Comparison of ENCODE assay signal across 8 mouse cellular contexts in the genomic region with DNA sequence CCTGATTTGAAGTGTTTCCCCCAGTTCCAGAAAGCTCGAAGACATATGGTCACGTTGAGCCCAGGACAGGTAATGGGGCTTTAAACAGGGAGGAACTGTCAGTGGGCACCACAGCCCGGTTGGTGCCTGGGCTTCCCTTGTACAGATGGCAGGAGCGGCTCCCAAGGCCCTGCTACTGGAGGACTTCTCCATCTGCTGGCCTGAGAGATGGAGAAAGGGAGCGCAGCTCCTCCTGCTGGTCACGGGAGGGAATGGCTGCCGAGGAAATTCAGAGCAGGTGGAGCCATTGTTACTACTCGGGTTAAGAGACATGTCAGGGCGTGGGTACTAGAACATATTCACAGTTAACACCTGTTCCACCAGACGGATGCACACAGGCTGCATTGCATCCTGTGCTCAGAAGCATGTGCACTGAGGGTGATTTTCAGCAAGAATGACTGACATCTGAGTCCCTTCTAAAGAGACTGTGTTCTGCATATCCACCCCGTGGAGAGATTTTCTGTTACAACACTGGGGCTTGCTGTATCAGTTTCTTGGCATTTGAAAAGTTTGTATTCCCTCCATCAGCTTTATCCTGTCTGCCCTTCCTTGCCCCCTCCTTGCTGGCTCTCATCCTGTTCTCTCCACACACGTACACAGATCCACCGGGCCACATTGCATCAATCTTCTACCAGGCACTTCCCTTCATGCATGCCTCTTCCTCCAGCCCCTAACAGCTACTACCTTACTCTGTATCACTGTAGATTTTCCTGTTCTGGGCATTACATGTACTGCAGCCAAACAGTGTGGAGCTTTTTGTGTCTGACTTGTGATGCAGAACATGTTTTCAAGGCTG. TPM values are rescaled to one million over a fixed set of nuclear protein-coding genes. Genes with fewer than 3 reads are reported as not detected.
DNase-seq lines count a peak whose midpoint lies in the region; ATAC-seq and TF ChIP-seq lines count a peak whose summit lies in the region.

No protein-coding gene starts in this region.

- WGBS in forebrain, embryonic 10.5 days: 46% methylated on average over 13 of the region's 13 CpGs
- WGBS in liver, embryonic 15.5 days (ENCODE audit: insufficient replicate concordance): 29% methylated on average over 13 of the region's 13 CpGs
- WGBS in neural tube, embryonic 14.5 days: 35% methylated on average over 13 of the region's 13 CpGs

- no peak overlapping the region for H3K4me3 ChIP-seq in forebrain, embryonic 10.5 days
- H3K4me3 ChIP-seq in liver, embryonic 15.5 days (replicated peaks): no peak overlapping the region
- no peak overlapping the region for H3K4me3 ChIP-seq in neural tube, embryonic 14.5 days (ENCODE audit: low read depth, low read length)
- H3K4me3 ChIP-seq in testis, adult 2 months (ENCODE audit: control insufficient read depth, low read depth, low read length): no peak overlapping the region; the same call in 1 of the 2 replicates

- ATAC-seq in CD4-positive, CD25-positive, alpha-beta regulatory T cell, adult 4 months: peak; percentile 96
- peak; percentile 73 for ATAC-seq in liver, embryonic 15.5 days (ENCODE audit: insufficient read depth)
- ATAC-seq in neural tube, embryonic 14.5 days (ENCODE audit: low read depth): peak; percentile 91

- peaks cover 42% of the 10 kb centered on the region for H3K36me3 ChIP-seq in forebrain, embryonic 10.5 days (replicated peaks)
- peaks cover 88% of the 10 kb centered on the region for H3K36me3 ChIP-seq in liver, embryonic 15.5 days (replicated peaks)
- H3K36me3 ChIP-seq in neural tube, embryonic 14.5 days (ENCODE audit: control insufficient read depth, insufficient read depth, low read length): peaks cover 5% of the 10 kb centered on the region
- H3K36me3 ChIP-seq in testis, adult 2 months (ENCODE audit: control insufficient read depth, insufficient read depth, low read length): no peaks in the 10 kb centered on the region; the same call in 1 of the 2 replicates

- H3K9ac ChIP-seq in liver, embryonic 15.5 days: no peak overlapping the region
- H3K9ac ChIP-seq in neural tube, embryonic 14.5 days (replicated peaks; ENCODE audit: low read depth, low read length): no peak overlapping the region

- DNase-seq in brain, embryonic 18.5 days (ENCODE audit: low read depth, low spot score): peak; percentile 14
- peak; percentile 79 for DNase-seq in forebrain, embryonic 10.5 days (ENCODE audit: extremely low spot score, low spot score)
- peak; percentile 87 to 91 for DNase-seq in heart, postnatal 10 days
- DNase-seq in kidney, postnatal 4 days: peak; percentile 86 to 88

- peak; percentile 92; the same call in 1 of the 2 replicates for TF ChIP-seq CTCF in testis, adult 2 months (IDR thresholded peaks at IDR 0.05; ENCODE audit: control insufficient read depth, insufficient read depth, insufficient replicate concordance, low read depth, low read length)

- no peak overlapping the region for H3K4me2 ChIP-seq in liver, embryonic 15.5 days
- no peak overlapping the region for H3K4me2 ChIP-seq in neural tube, embryonic 14.5 days (ENCODE audit: low read depth, low read length)

- H3K27me3 ChIP-seq in forebrain, embryonic 10.5 days (ENCODE audit: poor library complexity, severe bottlenecking): no peaks in the 10 kb centered on the region
- H3K27me3 ChIP-seq in liver, embryonic 15.5 days: no peaks in the 10 kb centered on the region
- H3K27me3 ChIP-seq in neural tube, embryonic 14.5 days (ENCODE audit: control insufficient read depth, insufficient read depth, low read length): no peaks in the 10 kb centered on the region
- no peaks in the 10 kb centered on the region for H3K27me3 ChIP-seq in testis, adult 2 months (ENCODE audit: control insufficient read depth, insufficient read depth, low read length)

- no peak overlapping the region for H3K27ac ChIP-seq in forebrain, embryonic 10.5 days
- H3K27ac ChIP-seq in liver, embryonic 15.5 days (replicated peaks): no peak overlapping the region
- H3K27ac ChIP-seq in neural tube, embryonic 14.5 days (ENCODE audit: low read depth, low read length): no peak overlapping the region
- no peak overlapping the region for H3K27ac ChIP-seq in testis, adult 2 months (ENCODE audit: control insufficient read depth, insufficient read depth, low read depth, low read length)

- no peaks in the 10 kb centered on the region for H3K9me3 ChIP-seq in forebrain, embryonic 10.5 days
- no peaks in the 10 kb centered on the region for H3K9me3 ChIP-seq in liver, embryonic 15.5 days (replicated peaks)
- H3K9me3 ChIP-seq in neural tube, embryonic 14.5 days (ENCODE audit: control insufficient read depth, low read length): no peaks in the 10 kb centered on the region

- H3K4me1 ChIP-seq in forebrain, embryonic 10.5 days: no peaks in the 10 kb centered on the region
- peaks cover 6% of the 10 kb centered on the region for H3K4me1 ChIP-seq in liver, embryonic 15.5 days (replicated peaks)
- no peaks in the 10 kb centered on the region for H3K4me1 ChIP-seq in neural tube, embryonic 14.5 days (ENCODE audit: control insufficient read depth, insufficient read depth, low read length)
- H3K4me1 ChIP-seq in testis, adult 2 months (ENCODE audit: control insufficient read depth, insufficient read depth, low read length): no peaks in the 10 kb centered on the region

- intact Hi-C loops in heart, postnatal 10 days (cut with DNase I): loop anchor here (1.0 to 5.0 kb wide), 4 partner anchors 48 to 500 kb away; a partner anchor contains a TSS

- TF ChIP-seq POLR2A in testis, adult 2 months (IDR thresholded peaks at IDR 0.05; ENCODE audit: control insufficient read depth, low read depth, low read length): no peak

RNA-seq across cellular contexts. Expression of a gene that starts 47.3 kb away (rescaled TPM):
- polyA plus RNA-seq in CD4-positive, CD25-positive, alpha-beta regulatory T cell, adult 4 months (2017; shearing (Covaris generic)): 10 to 100 TPM; 35.1 to 36.3 TPM
- 28.7 and 29.9 TPM in 2 replicates for polyA plus RNA-seq in forebrain, embryonic 10.5 days (2016; fragmentation: Nextera tagmentation; extraction: Ambion mirVana)
- total RNA-seq in heart, postnatal 10 days (2021): 1 to 10 TPM; 2.8 to 3.8 TPM
- 16.1 and 18.7 TPM in 2 replicates for polyA plus RNA-seq in liver, embryonic 15.5 days (2015; fragmentation: Nextera tagmentation; extraction: Ambion mirVana)
- 14.0 and 16.6 TPM in 2 replicates for polyA plus RNA-seq in neural tube, embryonic 14.5 days (2014; fragmentation: Nextera tagmentation; extraction: Ambion mirVana)
- polyA plus RNA-seq in testis, adult 2 months (2012; rRNA removed): 15.9 and 17.8 TPM in 2 replicates

RNA-seq across cellular contexts. Expression of a gene that starts 48.3 kb away (rescaled TPM):
- 1 to 10 TPM; 2.2 to 5.6 TPM for polyA plus RNA-seq in CD4-positive, CD25-positive, alpha-beta regulatory T cell, adult 4 months (2017; shearing (Covaris generic))
- 9.3 and 10.4 TPM in 2 replicates for polyA plus RNA-seq in forebrain, embryonic 10.5 days (2016; fragmentation: Nextera tagmentation; extraction: Ambion mirVana)
- 10 to 100 TPM; 47.1 to 50.2 TPM for total RNA-seq in heart, postnatal 10 days (2021)
- 5.0 and 5.3 TPM in 2 replicates for polyA plus RNA-seq in liver, embryonic 15.5 days (2015; fragmentation: Nextera tagmentation; extraction: Ambion mirVana)
- 45.9 and 49.6 TPM in 2 replicates for polyA plus RNA-seq in neural tube, embryonic 14.5 days (2014; fragmentation: Nextera tagmentation; extraction: Ambion mirVana)
- 3.3 and 3.5 TPM in 2 replicates for polyA plus RNA-seq in testis, adult 2 months (2012; rRNA removed)

RNA-seq across cellular contexts. Expression of a gene that starts 53.9 kb away (rescaled TPM):
- polyA plus RNA-seq in CD4-positive, CD25-positive, alpha-beta regulatory T cell, adult 4 months (2017; shearing (Covaris generic)): 10 to 100 TPM; 47.4 to 58.6 TPM
- 0.11 and 0.17 TPM in 2 replicates for polyA plus RNA-seq in forebrain, embryonic 10.5 days (2016; fragmentation: Nextera tagmentation; extraction: Ambion mirVana)
- total RNA-seq in heart, postnatal 10 days (2021): 1 to 10 TPM; 6.7 to 9.7 TPM
- 1.3 and 1.4 TPM in 2 replicates for polyA plus RNA-seq in liver, embryonic 15.5 days (2015; fragmentation: Nextera tagmentation; extraction: Ambion mirVana)
- 0.13 and 0.59 TPM in 2 replicates for polyA plus RNA-seq in neural tube, embryonic 14.5 days (2014; fragmentation: Nextera tagmentation; extraction: Ambion mirVana)
- 0.27 and 0.34 TPM in 2 replicates for polyA plus RNA-seq in testis, adult 2 months (2012; rRNA removed)

Comparison
In these comparisons a context has a peak if more than half of its experiments do, and no peak if none do; other contexts are left out.
1. DNase-seq: peak in every context shown above with its lines; median percentile 89 in heart, postnatal 10 days; 87 in kidney, postnatal 4 days; 79 in forebrain, embryonic 10.5 days; 14 in brain, embryonic 18.5 days.
2. RNA of a gene that starts 53.9 kb away (polyA plus RNA-seq): 47.4 to 58.6 TPM in CD4-positive, CD25-positive, alpha-beta regulatory T cell, adult 4 months; 1.3 to 1.4 TPM in liver, embryonic 15.5 days, 0.27 to 0.34 TPM in testis, adult 2 months, 0.11 to 0.17 TPM in forebrain, embryonic 10.5 days and 0.13 to 0.59 TPM in neural tube, embryonic 14.5 days; every median in the first group is over 10 times any median in the second.
3. Peak in every context shown above with its lines, with median percentiles within 50 percentile points of each other: ATAC-seq.